Mouse (Mus musculus) stomach, postnatal 0 days (tissue): ENCODE measurements around the gene D030056L22Rik.

Source experiments
- CTCF ChIP-seq: IDR thresholded peaks from 2 replicates; pipeline ENCODE4 v1.5.1; 2016; ENCODE audit warnings: antibody characterized with exemption, low read depth, mild to moderate bottlenecking, moderate library complexity
- EP300 ChIP-seq: optimal IDR thresholded peaks from 2 replicates; pipeline ENCODE3; 2016; ENCODE audit warnings: antibody characterized with exemption

- TF ChIP-seq CTCF: no peak
- TF ChIP-seq EP300: no peak
Observed at GRCm38 (mm10) chr19:18743946-18744345, 31.0 kb downstream of the D030056L22Rik start.
